Mouse (Mus musculus) E14TG2a.4 (cell line): ENCODE results near the gene Ada.

Source experiments
- CTCF ChIP-seq: conservative IDR thresholded peaks from 2 replicates; pipeline ENCODE4 v1.5.1; 2014; ENCODE audit warnings: low read length
- NANOG ChIP-seq: IDR thresholded peaks from 2 replicates; pipeline ENCODE4 v1.6.1; 2014; ENCODE audit warnings: borderline replicate concordance, low read length, mixed read lengths
- POU5F1 ChIP-seq: IDR thresholded peaks from 2 replicates; pipeline ENCODE4 v1.6.1; 2014; ENCODE audit warnings: low read length, borderline replicate concordance

DNA sequence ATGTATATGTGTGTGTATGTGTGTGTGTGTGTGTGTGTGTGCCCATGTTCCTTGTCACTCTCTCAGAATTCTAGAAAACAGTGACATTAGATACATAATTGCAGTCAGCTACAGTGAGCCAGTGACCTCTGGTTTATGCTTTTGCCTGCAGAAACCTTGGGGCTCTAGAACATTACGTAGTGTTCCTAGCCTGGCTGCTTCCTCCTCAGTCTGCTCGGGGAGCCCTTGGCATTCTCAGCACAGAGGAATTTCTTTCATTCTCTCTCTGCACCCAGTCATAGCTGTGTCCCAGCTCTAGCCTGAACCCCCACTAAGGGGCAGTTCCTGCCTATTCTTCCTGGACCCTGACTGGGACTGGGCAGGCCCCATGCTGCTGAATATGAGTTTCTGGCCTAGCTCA is 8.1 kb upstream of the Ada start:
- TF ChIP-seq CTCF (no peak), POU5F1 (no peak), NANOG (no peak)
